Mouse (Mus musculus): ENCODE measurements around the gene Gins3. TPM values are rescaled to one million over a fixed set of nuclear protein-coding genes. Genes with fewer than 3 reads are reported as not detected.

Gene Gins3
- polyA plus RNA-seq, 1 experiment from 2014 or later: 7.8 TPM

DNA sequence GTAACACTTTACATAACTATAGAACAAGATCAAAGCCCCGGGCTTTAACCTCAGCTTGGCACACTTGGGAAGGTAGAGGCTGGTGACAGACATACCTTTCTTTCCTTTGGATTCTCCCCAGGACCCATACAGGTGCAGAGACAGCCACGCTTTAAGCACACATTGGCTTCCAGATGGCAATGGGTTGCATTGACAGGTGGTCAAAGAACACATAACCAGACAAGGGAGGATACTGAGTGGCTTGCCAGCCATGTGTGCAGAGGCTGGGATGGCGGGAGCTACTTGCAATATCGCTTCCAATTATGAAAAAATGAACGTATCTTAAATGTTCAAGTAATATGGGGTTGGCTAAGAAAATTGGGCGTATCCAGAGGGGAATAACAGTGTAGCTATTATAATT lies 38.6 kb downstream of the Gins3 start:
- H3K27ac ChIP-seq (replicated peaks): no peak overlapping the region
- no peak for ATAC-seq (ENCODE audit: low FRiP score)
- no peak overlapping the region for H3K4me3 ChIP-seq (replicated peaks)

DNA sequence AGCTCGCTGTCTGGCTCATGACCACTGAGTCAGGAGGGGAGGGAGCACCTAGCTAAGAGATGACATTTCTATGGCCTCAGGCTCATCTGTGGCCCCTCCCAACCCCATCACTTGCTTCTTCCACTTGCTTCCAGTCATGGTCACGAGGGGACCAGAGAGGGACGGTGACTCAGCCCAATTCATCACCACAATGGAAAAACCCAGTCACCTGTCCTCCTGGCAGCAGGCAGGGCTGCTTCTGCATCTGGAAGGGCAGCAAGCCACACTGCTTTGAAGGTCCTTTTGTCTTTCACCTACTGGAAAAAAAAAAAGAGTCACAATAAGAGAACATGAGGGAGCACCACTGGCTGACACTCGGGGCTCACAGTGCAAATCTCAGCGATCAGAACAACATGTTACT lies 39.6 kb downstream of the Gins3 start:
- H3K4me1 ChIP-seq: 0 out of 2 replicates have a peak, but pooled peaks cover 10% of the 10 kb centered on the region
- H3K9me3 ChIP-seq (replicated peaks): no peaks in the 10 kb centered on the region
- 76% methylated on average over 5 of the region's 5 CpGs for WGBS
- no peak overlapping the region for H3K9ac ChIP-seq (replicated peaks)
- H3K27me3 ChIP-seq (replicated peaks): 0 out of 2 replicates have a peak, but pooled peaks cover 13% of the 10 kb centered on the region
- no peak overlapping the region for H3K4me2 ChIP-seq
- no peak overlapping the region for H3K4me3 ChIP-seq (replicated peaks)
- H3K36me3 ChIP-seq: no peaks in the 10 kb centered on the region
- ATAC-seq (ENCODE audit: low FRiP score): no peak
- no peak overlapping the region for H3K27ac ChIP-seq (replicated peaks)

More for the DNA sequence above, 38.6 kb downstream of the Gins3 start:
- H3K4me1 ChIP-seq: 0 out of 2 replicates have a peak, but pooled peaks cover 4% of the 10 kb centered on the region
- no peak overlapping the region for H3K4me2 ChIP-seq
- H3K27me3 ChIP-seq (replicated peaks): 0 out of 2 replicates have a peak, but pooled peaks cover 10% of the 10 kb centered on the region
- 85% methylated on average over 6 of the region's 6 CpGs for WGBS
- no peak overlapping the region for H3K9ac ChIP-seq (replicated peaks)
- no peaks in the 10 kb centered on the region for H3K9me3 ChIP-seq (replicated peaks)
- no peaks in the 10 kb centered on the region for H3K36me3 ChIP-seq

DNA sequence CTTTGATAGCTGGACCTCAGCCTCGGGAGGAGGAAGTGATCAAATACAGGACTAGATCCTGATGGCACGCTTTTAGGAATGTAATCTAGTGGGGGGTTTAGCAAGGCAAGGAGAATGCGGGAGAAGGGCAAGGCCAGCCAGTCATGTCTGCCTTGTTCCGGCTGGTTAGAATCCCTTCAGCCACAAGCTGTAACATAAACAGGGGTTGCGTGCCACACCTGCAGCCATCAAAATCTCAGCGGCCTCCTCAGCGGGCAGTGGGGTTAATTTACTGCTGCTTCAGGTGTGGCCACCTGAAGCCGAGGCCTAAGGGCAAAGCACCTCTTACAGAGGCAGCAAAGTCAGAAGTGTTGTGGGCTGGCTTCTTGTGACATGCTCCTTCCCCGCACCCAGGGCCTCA lies 43.4 kb downstream of the Gins3 start, which contains the start of gene Ndrg4:
Gene Ndrg4, plus strand, starts transcription at position 350 of the 400 bp plus-strand sequence.
- Histone ChIP-seq H3K4me1 (peaks cover 30% of the 10 kb centered on the region), H3K27me3 (replicated peaks) (0 out of 2 replicates have a peak, but pooled peaks cover 13% of the 10 kb centered on the region), H3K27ac (replicated peaks) (peak within 1 kb of the TSS; percentile 74), H3K36me3 (no peaks in the 10 kb centered on the region), H3K9me3 (replicated peaks) (no peaks in the 10 kb centered on the region), H3K9ac (replicated peaks) (peak within 1 kb of the TSS; percentile 79), H3K4me2 (peak within 1 kb of the TSS; percentile 74), H3K4me3 (replicated peaks) (peak within 1 kb of the TSS; percentile 78)
- ATAC-seq (ENCODE audit: low FRiP score): no peak
- 54% methylated on average over 9 of the region's 9 CpGs for WGBS

DNA sequence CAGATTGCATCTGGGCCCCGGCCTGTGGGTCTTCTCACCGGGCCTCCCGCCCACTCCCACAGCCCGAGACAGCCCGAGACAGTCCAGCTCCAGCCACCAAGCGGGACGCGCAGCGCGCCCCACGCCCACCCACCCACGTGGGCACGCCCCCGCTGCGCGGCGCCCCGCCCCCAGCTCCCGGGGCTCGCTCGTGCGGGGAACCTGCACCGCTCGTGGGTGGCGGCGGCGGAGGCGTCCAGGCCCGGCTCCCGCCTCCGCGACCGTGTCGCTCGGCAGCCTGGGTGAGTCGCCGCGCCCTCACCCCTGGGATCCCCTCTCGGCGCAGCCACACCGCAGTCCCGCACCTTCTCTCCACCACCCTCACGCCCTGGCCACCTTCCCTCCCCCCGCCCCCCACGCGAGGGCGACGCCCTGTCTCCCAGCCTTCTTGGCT lies 44.4 kb downstream of the Gins3 start:
- H3K36me3 ChIP-seq: no peaks in the 10 kb centered on the region
- H3K4me2 ChIP-seq: peak overlapping the region; percentile 74
- H3K27me3 ChIP-seq (replicated peaks): 0 out of 2 replicates have a peak, but pooled peaks cover 13% of the 10 kb centered on the region
- H3K4me3 ChIP-seq (replicated peaks): peak overlapping the region; percentile 78
- no peaks in the 10 kb centered on the region for H3K9me3 ChIP-seq (replicated peaks)
- H3K4me1 ChIP-seq: peaks cover 34% of the 10 kb centered on the region
- under 1% methylated on average over 43 of the region's 48 CpGs for WGBS
- peak; percentile 81 for ATAC-seq (ENCODE audit: low FRiP score)
- peak overlapping the region; percentile 79 for H3K9ac ChIP-seq (replicated peaks)
- H3K27ac ChIP-seq (replicated peaks): peak overlapping the region; percentile 74

DNA sequence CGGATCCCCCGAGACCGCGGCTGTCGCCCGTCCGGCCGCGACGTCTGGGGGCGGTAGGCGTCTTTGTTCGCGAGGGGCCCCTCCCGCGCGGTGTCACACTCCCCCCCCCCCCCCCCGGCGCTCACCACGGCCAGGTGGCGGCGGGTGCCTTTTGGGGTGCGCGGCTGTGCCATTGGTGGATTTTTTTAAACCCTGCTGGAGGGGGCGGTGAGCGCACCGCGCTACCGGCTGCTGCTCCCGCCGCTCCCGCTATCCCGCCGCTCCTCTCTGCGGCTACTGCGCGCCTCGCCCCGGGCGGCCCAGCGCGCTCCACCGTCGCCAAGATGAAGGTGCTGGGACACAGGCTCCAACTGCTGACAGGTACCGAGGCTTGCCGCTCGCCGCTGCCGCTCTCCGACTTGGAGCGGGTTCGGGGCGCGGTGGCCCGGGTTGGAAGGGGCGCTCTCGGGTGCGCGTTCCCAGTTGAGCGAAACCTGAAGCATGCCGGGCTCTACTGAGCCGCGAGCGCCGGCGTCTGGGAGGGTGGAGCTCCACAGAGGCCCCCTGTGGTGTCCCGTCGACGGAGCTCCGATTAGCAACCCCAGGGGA lies 44.9 kb downstream of the Gins3 start:
- ATAC-seq (ENCODE audit: low FRiP score): peak; percentile 74
- H3K27me3 ChIP-seq (replicated peaks): 0 out of 2 replicates have a peak, but pooled peaks cover 13% of the 10 kb centered on the region
- under 1% methylated on average over 54 of the region's 70 CpGs for WGBS

DNA sequence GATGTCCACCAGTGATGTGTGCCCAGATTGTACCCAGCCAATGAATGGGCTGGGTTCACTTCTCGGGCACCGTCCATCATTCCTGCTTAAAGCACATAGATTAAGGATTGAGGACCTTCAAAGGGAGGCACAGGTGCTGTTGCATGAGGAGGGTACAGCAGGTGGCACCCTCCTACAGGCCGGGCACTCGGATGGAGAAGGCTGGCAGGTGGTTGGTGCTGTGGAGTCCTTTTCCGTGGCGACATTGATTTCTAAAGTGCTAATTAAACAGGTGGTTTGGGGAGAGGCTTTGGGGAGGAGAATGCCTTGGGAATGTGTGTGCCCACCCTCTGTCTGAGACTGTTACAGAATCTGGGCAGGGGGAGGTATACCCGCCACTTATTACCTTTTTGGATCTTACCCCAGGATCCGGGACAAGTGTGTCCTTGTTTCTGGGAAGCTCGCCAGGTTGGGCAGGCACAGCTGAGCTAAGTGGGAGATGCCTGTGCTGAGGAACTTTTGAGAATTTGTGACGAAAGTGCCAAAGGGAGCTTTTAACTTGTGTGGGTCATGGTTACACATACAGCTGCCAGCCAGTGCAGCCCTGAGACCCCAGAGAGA lies 54.9 kb downstream of the Gins3 start:
- WGBS: 76% methylated on average over 10 of the region's 10 CpGs
- no peak for ATAC-seq (ENCODE audit: low FRiP score)
- Histone ChIP-seq H3K27ac (replicated peaks) (no peak overlapping the region), H3K9me3 (replicated peaks) (no peaks in the 10 kb centered on the region), H3K27me3 (replicated peaks) (no peaks in the 10 kb centered on the region), H3K4me1 (0 out of 2 replicates have a peak, but pooled peaks cover 3% of the 10 kb centered on the region), H3K4me2 (no peak overlapping the region), H3K9ac (replicated peaks) (no peak overlapping the region), H3K4me3 (replicated peaks) (no peak overlapping the region), H3K36me3 (no peaks in the 10 kb centered on the region)

More for the DNA sequence above, 44.9 kb downstream of the Gins3 start:
- Histone ChIP-seq H3K4me1 (peaks cover 34% of the 10 kb centered on the region), H3K36me3 (no peaks in the 10 kb centered on the region), H3K9me3 (replicated peaks) (no peaks in the 10 kb centered on the region), H3K9ac (replicated peaks) (peak overlapping the region; percentile 79), H3K4me2 (peak overlapping the region; percentile 74), H3K4me3 (replicated peaks) (peak overlapping the region; percentile 78), H3K27ac (replicated peaks) (peak overlapping the region; percentile 74)

DNA sequence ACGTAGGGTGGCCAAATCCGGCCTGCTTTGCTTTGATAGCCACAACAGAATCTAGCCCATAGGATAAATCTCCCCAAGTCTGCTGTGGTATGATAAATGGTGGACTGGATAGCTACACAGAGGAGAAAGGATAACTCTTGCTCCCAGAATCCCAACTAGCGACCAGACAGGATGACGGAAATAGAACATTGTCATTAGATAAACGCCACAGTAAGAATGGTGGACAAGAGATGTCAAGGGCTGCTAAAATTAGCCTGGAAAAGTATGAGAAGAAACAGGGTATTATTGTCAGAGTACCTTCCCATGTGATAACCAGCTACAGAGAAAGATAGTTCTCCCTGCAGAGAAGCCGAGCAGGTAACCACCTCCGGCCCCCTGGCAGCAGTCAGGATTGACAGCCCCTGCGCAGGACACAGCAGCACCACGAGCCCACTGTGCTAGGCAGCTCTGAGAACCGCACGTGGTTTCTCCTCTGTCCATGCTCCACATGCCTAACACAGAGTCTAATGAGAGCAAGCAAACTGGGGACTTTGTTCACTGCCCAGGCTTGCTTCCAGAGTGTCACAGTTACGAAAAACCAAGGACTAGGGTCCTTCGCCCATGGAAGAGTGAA lies 57.8 kb downstream of the Gins3 start:
- 87% methylated on average over 13 of the region's 13 CpGs for WGBS
- Histone ChIP-seq H3K4me2 (no peak overlapping the region), H3K36me3 (no peaks in the 10 kb centered on the region), H3K9ac (replicated peaks) (no peak overlapping the region), H3K27me3 (replicated peaks) (no peaks in the 10 kb centered on the region), H3K27ac (replicated peaks) (no peak overlapping the region), H3K9me3 (replicated peaks) (no peaks in the 10 kb centered on the region), H3K4me3 (replicated peaks) (no peak overlapping the region), H3K4me1 (peaks cover 15% of the 10 kb centered on the region)
- no peak for ATAC-seq (ENCODE audit: low FRiP score)

DNA sequence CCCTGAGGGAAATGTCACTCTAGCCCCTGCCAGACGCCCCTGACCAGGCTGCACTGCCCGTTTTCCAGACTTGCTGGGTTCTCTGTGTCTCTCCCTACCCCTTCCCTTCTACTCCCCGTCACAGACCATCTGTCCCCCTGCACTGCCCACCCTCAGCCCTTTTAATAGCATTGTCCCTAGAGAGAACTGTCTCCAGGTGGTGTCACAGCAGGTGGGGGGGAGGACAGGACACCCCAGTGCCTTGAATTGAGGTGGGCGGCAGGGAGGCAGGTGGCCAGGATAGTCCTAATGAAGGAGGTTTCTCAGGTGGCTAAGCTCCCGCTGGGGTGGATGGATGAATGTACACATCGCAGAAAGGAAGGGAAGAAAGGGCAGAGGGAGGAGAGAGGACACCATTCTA lies 61.4 kb downstream of the Gins3 start:
- no peak for ATAC-seq (ENCODE audit: low FRiP score)
- H3K27ac ChIP-seq (replicated peaks): no peak overlapping the region
- no peak overlapping the region for H3K4me2 ChIP-seq

More for the DNA sequence above, 61.4 kb downstream of the Gins3 start:
- no peaks in the 10 kb centered on the region for H3K36me3 ChIP-seq
- no peak overlapping the region for H3K4me3 ChIP-seq (replicated peaks)
- no peaks in the 10 kb centered on the region for H3K9me3 ChIP-seq (replicated peaks)
- no peak overlapping the region; the same call in 1 of the 2 replicates for H3K9ac ChIP-seq (replicated peaks)
- 7% methylated on average over 6 of the region's 6 CpGs for WGBS
- 0 out of 2 replicates have a peak, but pooled peaks cover 7% of the 10 kb centered on the region for H3K27me3 ChIP-seq (replicated peaks)
- H3K4me1 ChIP-seq: peaks cover 24% of the 10 kb centered on the region

Other genes with a start within 250 kb of the Gins3 start
- 121 and 123 TPM in 2 replicates for gene Cfap20, start 198.6 kb upstream of the Gins3 start, polyA plus RNA-seq (2015; fragmentation: Nextera tagmentation; extraction: Ambion mirVana)
- 7.3 and 8.5 TPM in 2 replicates for gene Csnk2a2, start 143.4 kb upstream of the Gins3 start, polyA plus RNA-seq (2015; fragmentation: Nextera tagmentation; extraction: Ambion mirVana)
- gene Ccdc113, start 99.4 kb upstream of the Gins3 start, polyA plus RNA-seq (2015; fragmentation: Nextera tagmentation; extraction: Ambion mirVana): 0.78 and 1.0 TPM in 2 replicates
- not detected in 2 replicates for gene Prss54, start 57.1 kb upstream of the Gins3 start, polyA plus RNA-seq (2015; fragmentation: Nextera tagmentation; extraction: Ambion mirVana)
- gene Ndrg4, start 43.5 kb downstream of the Gins3 start, polyA plus RNA-seq (2015; fragmentation: Nextera tagmentation; extraction: Ambion mirVana): 495 and 557 TPM in 2 replicates
- 32.9 and 34.8 TPM in 2 replicates for gene Setd6, start 82.4 kb downstream of the Gins3 start, polyA plus RNA-seq (2015; fragmentation: Nextera tagmentation; extraction: Ambion mirVana)
- 33.8 and 37.8 TPM in 2 replicates for gene Cnot1, start 174.0 kb downstream of the Gins3 start, polyA plus RNA-seq (2015; fragmentation: Nextera tagmentation; extraction: Ambion mirVana)
- gene Sap18b, start 191.9 kb downstream of the Gins3 start, polyA plus RNA-seq (2015; fragmentation: Nextera tagmentation; extraction: Ambion mirVana): 256 and 276 TPM in 2 replicates
- 21.2 and 23.0 TPM in 2 replicates for gene Slc38a7, start 220.1 kb downstream of the Gins3 start, polyA plus RNA-seq (2015; fragmentation: Nextera tagmentation; extraction: Ambion mirVana)